Mouse (Mus musculus): ENCODE measurements around the gene Pxk. TPM values are rescaled to one million over a fixed set of nuclear protein-coding genes. Genes with fewer than 3 reads are reported as not detected.
A peak's percentile ranks its signal among the peaks of the same experiment; 100 is the strongest.

Gene Pxk
- polyA plus RNA-seq (2012; rRNA removed) = 44.9 and 46.5 TPM in 2 replicates

- peak; percentile 83 to 95 for DNase-seq (ENCODE audit: extremely low spot score in 1 of 2, low spot score in 1 of 2)
Measured at GRCm38 (mm10) chr14:8097978-8098686, at the start of gene Pxk. Gene Pxk (plus strand): TSS chr14:8098211.

GRCm38 (mm10) chr14:8049334-8049733 is 48.7 kb upstream of the Pxk start:
- no peak for DNase-seq (ENCODE audit: extremely low spot score in 1 of 2, low spot score in 1 of 2)

- no peak for DNase-seq (ENCODE audit: extremely low spot score in 1 of 2, low spot score in 1 of 2)
Measured at GRCm38 (mm10) chr14:8051869-8052268, 46.1 kb upstream of the Pxk start.

- no peak for DNase-seq (ENCODE audit: extremely low spot score in 1 of 2, low spot score in 1 of 2)
Measured at GRCm38 (mm10) chr14:8052661-8053060, 45.4 kb upstream of the Pxk start.

- DNase-seq (ENCODE audit: extremely low spot score in 1 of 2, low spot score in 1 of 2) = no peak
Measured at GRCm38 (mm10) chr14:8054310-8055102, 43.5 kb upstream of the Pxk start.

- DNase-seq (ENCODE audit: extremely low spot score in 1 of 2, low spot score in 1 of 2) = no peak
Measured at GRCm38 (mm10) chr14:8056076-8056475, 41.9 kb upstream of the Pxk start.

GRCm38 (mm10) chr14:8059938-8060337 is 38.1 kb upstream of the Pxk start:
- no peak for DNase-seq (ENCODE audit: extremely low spot score in 1 of 2, low spot score in 1 of 2)

- no peak for DNase-seq (ENCODE audit: extremely low spot score in 1 of 2, low spot score in 1 of 2)
Measured at GRCm38 (mm10) chr14:8062076-8062475, 35.9 kb upstream of the Pxk start.

- peak; percentile 28 to 74 for DNase-seq (ENCODE audit: extremely low spot score in 1 of 2, low spot score in 1 of 2)
Measured at GRCm38 (mm10) chr14:8062537-8063301, 35.3 kb upstream of the Pxk start.

- peak in 1 of 2 experiments; percentile 32 for DNase-seq (ENCODE audit: extremely low spot score in 1 of 2, low spot score in 1 of 2)
Measured at GRCm38 (mm10) chr14:8063835-8064785, 33.9 kb upstream of the Pxk start.

GRCm38 (mm10) chr14:8080165-8080679 is 17.8 kb upstream of the Pxk start, which contains the start of gene Rpp14:
Gene Rpp14 (plus strand): TSS chr14:8080367.
- peak; percentile 93 to 99 for DNase-seq (ENCODE audit: extremely low spot score in 1 of 2, low spot score in 1 of 2)

- DNase-seq (ENCODE audit: extremely low spot score in 1 of 2, low spot score in 1 of 2) = no peak
Measured at GRCm38 (mm10) chr14:8080718-8081117, 17.3 kb upstream of the Pxk start.

- no peak for DNase-seq (ENCODE audit: extremely low spot score in 1 of 2, low spot score in 1 of 2)
Measured at GRCm38 (mm10) chr14:8082949-8083348, 15.1 kb upstream of the Pxk start.

GRCm38 (mm10) chr14:8089016-8089415 is 9.0 kb upstream of the Pxk start:
- no peak for DNase-seq (ENCODE audit: extremely low spot score in 1 of 2, low spot score in 1 of 2)

GRCm38 (mm10) chr14:8092573-8092972 is 5.4 kb upstream of the Pxk start:
- peak in 1 of 2 experiments; percentile 82 for DNase-seq (ENCODE audit: extremely low spot score in 1 of 2, low spot score in 1 of 2)

GRCm38 (mm10) chr14:8093427-8093826 is 4.6 kb upstream of the Pxk start:
- no peak for DNase-seq (ENCODE audit: extremely low spot score in 1 of 2, low spot score in 1 of 2)

GRCm38 (mm10) chr14:8094931-8095561 is 3.0 kb upstream of the Pxk start:
- DNase-seq (ENCODE audit: extremely low spot score in 1 of 2, low spot score in 1 of 2) = no peak

- no peak for DNase-seq (ENCODE audit: extremely low spot score in 1 of 2, low spot score in 1 of 2)
Measured at GRCm38 (mm10) chr14:8095562-8095950, 2.5 kb upstream of the Pxk start.

GRCm38 (mm10) chr14:8098687-8098995 is 630 bp downstream of the Pxk start:
- DNase-seq (ENCODE audit: extremely low spot score in 1 of 2, low spot score in 1 of 2) = no peak

Measured in frontal cortex, adult 2 months (tissue).